Comparison of ENCODE assay signal across 7 mouse cellular contexts in genomic region chr4:101647196-101647905, GRCm38 (mm10). TPM values are rescaled to one million over a fixed set of nuclear protein-coding genes. Genes with fewer than 3 reads are reported as not detected.
A peak's percentile ranks its signal among the peaks of the same experiment; 100 is the strongest.
DNase-seq lines count a peak whose midpoint lies in the region; ATAC-seq lines count a peak whose summit lies in the region.

Leprot (plus strand) TSS chr4:101647718.

- H3K36me3 ChIP-seq in intestine, embryonic 16.5 days (ENCODE audit: control insufficient read depth, insufficient read depth, low read length) = no peaks in the 10 kb centered on the region
- no peaks in the 10 kb centered on the region for H3K36me3 ChIP-seq in midbrain, embryonic 11.5 days (ENCODE audit: control insufficient read depth, insufficient read depth, low read length)

- no peaks in the 10 kb centered on the region for H3K9me3 ChIP-seq in intestine, embryonic 16.5 days (ENCODE audit: control insufficient read depth, low read length)
- no peaks in the 10 kb centered on the region for H3K9me3 ChIP-seq in midbrain, embryonic 11.5 days (ENCODE audit: control insufficient read depth, low read length)

- WGBS in intestine, embryonic 16.5 days = under 1% methylated on average over 39 of the region's 39 CpGs
- 0% methylated on average over 39 of the region's 39 CpGs for WGBS in midbrain, embryonic 11.5 days

- peak within 1 kb of the TSS; percentile 83 for H3K9ac ChIP-seq in intestine, embryonic 16.5 days (ENCODE audit: low read depth, low read length)
- peak within 1 kb of the TSS; percentile 88 for H3K9ac ChIP-seq in midbrain, embryonic 11.5 days (ENCODE audit: low read length)

- H3K4me3 ChIP-seq in intestine, embryonic 16.5 days (ENCODE audit: low read length) = peak within 1 kb of the TSS; percentile 76
- H3K4me3 ChIP-seq in midbrain, embryonic 11.5 days (ENCODE audit: low read depth, low read length) = peak within 1 kb of the TSS; percentile 77

- DNase-seq in adrenal gland, adult 8-10 months = peak; percentile 100
- DNase-seq in embryo, embryonic 9.5 days (ENCODE audit: extremely low spot score) = peak; percentile 100
- peak; percentile 95 to 98 for DNase-seq in gastrocnemius, postnatal 4 days (ENCODE audit: low spot score in 2 of 2)
- peak; percentile 100 for DNase-seq in left cerebral cortex, postnatal 36 days (ENCODE audit: low spot score in 2 of 2)
- DNase-seq in midbrain, embryonic 11.5 days (ENCODE audit: low spot score, missing footprints) = peak; percentile 100
- peak; percentile 99 for DNase-seq in skeletal muscle tissue, adult 2 months (ENCODE audit: low read depth, low spot score)

- intact Hi-C loops in left cerebral cortex, postnatal 36 days (cut with DNase I) = loop anchor here (5.0 to 10.0 kb wide), 2 partner anchors 140 to 293 kb away; no protein-coding TSS in a partner anchor

- peak within 1 kb of the TSS; percentile 89 for H3K27ac ChIP-seq in intestine, embryonic 16.5 days (ENCODE audit: low read length)
- H3K27ac ChIP-seq in midbrain, embryonic 11.5 days (ENCODE audit: low read depth, low read length) = peak within 1 kb of the TSS; percentile 82

- peak within 1 kb of the TSS; percentile 85 for H3K4me2 ChIP-seq in intestine, embryonic 16.5 days (ENCODE audit: low read depth, low read length)
- H3K4me2 ChIP-seq in midbrain, embryonic 11.5 days = peak within 1 kb of the TSS; percentile 53

- peak; percentile 98 for ATAC-seq in intestine, embryonic 16.5 days
- ATAC-seq in midbrain, embryonic 11.5 days (ENCODE audit: low FRiP score) = peak; percentile 99

- H3K4me1 ChIP-seq in intestine, embryonic 16.5 days (ENCODE audit: control insufficient read depth, insufficient read depth, low read length) = 0 out of 2 replicates have a peak, but pooled peaks cover 6% of the 10 kb centered on the region
- H3K4me1 ChIP-seq in midbrain, embryonic 11.5 days (ENCODE audit: control insufficient read depth, insufficient read depth, low read length) = peaks cover 4% of the 10 kb centered on the region; the same call in 1 of the 2 replicates

- H3K27me3 ChIP-seq in intestine, embryonic 16.5 days (replicated peaks; ENCODE audit: control insufficient read depth, insufficient read depth, low read length) = no peaks in the 10 kb centered on the region
- no peaks in the 10 kb centered on the region for H3K27me3 ChIP-seq in midbrain, embryonic 11.5 days (ENCODE audit: control insufficient read depth, insufficient read depth, low read length)

RNA-seq across cellular contexts. Expression of gene Leprot, which starts in this region (rescaled TPM):
- total RNA-seq in adrenal gland, adult 8-10 months (2022) = 10 to 100 TPM; 61.4 to 92.7 (median 75.5) TPM
- 10 to 100 TPM; 42.6 to 44.9 TPM for total RNA-seq in gastrocnemius, postnatal 4 days (2021)
- 116 and 118 TPM in 2 replicates for polyA plus RNA-seq in intestine, embryonic 16.5 days (2015; fragmentation: Nextera tagmentation; extraction: Ambion mirVana)
- total RNA-seq in left cerebral cortex, postnatal 36 days (2021) = 10 to 100 TPM; 24.3 to 27.6 TPM
- 73.7 and 80.0 TPM in 2 replicates for polyA plus RNA-seq in midbrain, embryonic 11.5 days (2014; fragmentation: Nextera tagmentation; extraction: Ambion mirVana)

Comparison
In these comparisons a context has a peak if more than half of its experiments do, and no peak if none do; other contexts are left out.
1. Peak in every context shown above with its lines: DNase-seq, ATAC-seq, H3K4me3 ChIP-seq and H3K27ac ChIP-seq.